Mouse (Mus musculus) heart, embryonic 11.5 days (tissue): ENCODE results near the gene Plekhg3. TPM values are rescaled to one million over a fixed set of nuclear protein-coding genes. Genes with fewer than 3 reads are reported as not detected.

ENCODE experiments used
- ATAC-seq: fragments of 200-750 bp; cut with Nextera tagmentation; replicated peaks from 2 replicates; pipeline ENCODE4 v1.8.0; 2017; ENCODE audit warnings: moderate library complexity; ENCODE audit not compliant: insufficient number of reproducible peaks, low FRiP score, low TSS enrichment
- H3K27ac ChIP-seq: fragments of 300-500 bp; sonication (generic); 2 replicates; pipeline ENCODE4 v1.5.1; 2014; ENCODE audit warnings: mild to moderate bottlenecking, low read depth, low read length
- H3K27me3 ChIP-seq: fragments of 300-500 bp; sonication (generic); 2 replicates; pipeline ENCODE4 v1.6.1; 2014; ENCODE audit warnings: mild to moderate bottlenecking, low read length, mixed read lengths; ENCODE audit not compliant: control insufficient read depth, insufficient read depth
- H3K36me3 ChIP-seq: fragments of 300-500 bp; sonication (generic); 2 replicates; pipeline ENCODE4 v1.6.1; 2014; ENCODE audit warnings: mild to moderate bottlenecking, low read length, moderate library complexity, mixed read lengths; ENCODE audit not compliant: control insufficient read depth, insufficient read depth
- H3K4me1 ChIP-seq: fragments of 300-500 bp; sonication (generic); 2 replicates; pipeline ENCODE4 v1.6.1; 2014; ENCODE audit warnings: low read length; ENCODE audit not compliant: control insufficient read depth, insufficient read depth
- H3K4me2 ChIP-seq: fragments of 300-500 bp; sonication (generic); 2 replicates; pipeline ENCODE4 v1.6.1; 2014; ENCODE audit warnings: mild to moderate bottlenecking, moderate library complexity
- H3K4me3 ChIP-seq: fragments of 300-500 bp; sonication (generic); 2 replicates; pipeline ENCODE4 v1.5.1; 2014; ENCODE audit warnings: low read depth, low read length
- H3K9ac ChIP-seq: fragments of 300-500 bp; sonication (generic); 2 replicates; pipeline ENCODE4 v1.6.1; 2014; ENCODE audit warnings: mild to moderate bottlenecking, low read depth, low read length, moderate library complexity
- H3K9me3 ChIP-seq: fragments of 300-500 bp; sonication (generic); replicated peaks from 2 replicates; pipeline ENCODE4 v1.6.1; 2016; ENCODE audit warnings: low read length; ENCODE audit not compliant: control insufficient read depth
- WGBS: fragments of 180-500 bp; shearing (Covaris S2); extraction: QIAGEN DNeasy Blood & Tissue Kit; methylation state at CpG from one replicate; pipeline ENCODE4 v1.1.7; 2014; ENCODE audit not compliant: insufficient replicate concordance; 5-methylcytosine and 5-hydroxymethylcytosine counted together
- polyA plus RNA-seq: library from polyadenylated mRNA; unstranded; fragments of >200 nt; fragmentation: Nextera tagmentation; extraction: Ambion mirVana; gene quantifications from 2 replicates; pipeline ENCODE4 v1.2.1, GENCODE M21; 2014

The Plekhg3 gene
- polyA plus RNA-seq, 1 experiment from 2014 or later, result 4.4 TPM

- H3K9ac ChIP-seq, result no peak overlapping the region
- no peaks in the 10 kb centered on the region for H3K9me3 ChIP-seq
- H3K4me3 ChIP-seq, result no peak overlapping the region
- H3K36me3 ChIP-seq, result peaks cover 9% of the 10 kb centered on the region; the same call in 1 of the 2 replicates
- H3K27ac ChIP-seq, result no peak overlapping the region
- no peaks in the 10 kb centered on the region for H3K27me3 ChIP-seq
- no peak for ATAC-seq
- WGBS, result 86% methylated on average over 16 of the region's 16 CpGs
- H3K4me1 ChIP-seq, result peaks cover 5% of the 10 kb centered on the region
- no peak overlapping the region for H3K4me2 ChIP-seq
Measured at GRCm38 (mm10) chr12:76577858-76578257, 47.2 kb downstream of the Plekhg3 start.

GRCm38 (mm10) chr12:76578465-76578864, 47.8 kb downstream of the Plekhg3 start:
- H3K27ac ChIP-seq, result no peak overlapping the region
- H3K27me3 ChIP-seq, result no peaks in the 10 kb centered on the region
- H3K9me3 ChIP-seq, result no peaks in the 10 kb centered on the region
- peaks cover 11% of the 10 kb centered on the region for H3K4me1 ChIP-seq
- ATAC-seq, result no peak
- no peak overlapping the region for H3K4me2 ChIP-seq
- H3K9ac ChIP-seq, result no peak overlapping the region
- peaks cover 9% of the 10 kb centered on the region; the same call in 1 of the 2 replicates for H3K36me3 ChIP-seq
- WGBS, result 62% methylated on average over 2 of the region's 2 CpGs
- no peak overlapping the region for H3K4me3 ChIP-seq

GRCm38 (mm10) chr12:76579806-76580205, 49.1 kb downstream of the Plekhg3 start:
- 74% methylated on average over 1 of the region's 1 CpGs for WGBS
- H3K9me3 ChIP-seq, result no peaks in the 10 kb centered on the region
- peaks cover 9% of the 10 kb centered on the region for H3K36me3 ChIP-seq
- peaks cover 11% of the 10 kb centered on the region for H3K4me1 ChIP-seq
- H3K4me2 ChIP-seq, result no peak overlapping the region
- no peak overlapping the region for H3K9ac ChIP-seq
- no peak overlapping the region for H3K27ac ChIP-seq
- no peak for ATAC-seq
- H3K27me3 ChIP-seq, result no peaks in the 10 kb centered on the region
- no peak overlapping the region for H3K4me3 ChIP-seq

- Histone ChIP-seq H3K36me3 (peaks cover 4% of the 10 kb centered on the region; the same call in 1 of the 2 replicates), H3K4me2 (no peak overlapping the region), H3K9me3 (no peaks in the 10 kb centered on the region), H3K9ac (no peak overlapping the region), H3K4me3 (no peak overlapping the region), H3K27me3 (no peaks in the 10 kb centered on the region), H3K4me1 (peaks cover 11% of the 10 kb centered on the region), H3K27ac (no peak overlapping the region)
- no peak for ATAC-seq
- 91% methylated on average over 3 of the region's 3 CpGs for WGBS
Measured at GRCm38 (mm10) chr12:76582139-76582538, 51.4 kb downstream of the Plekhg3 start.

- no peak overlapping the region for H3K4me3 ChIP-seq
- ATAC-seq, result 0 out of 2 replicates have a peak, but pooled peaks have one; percentile 47
- H3K27me3 ChIP-seq, result no peaks in the 10 kb centered on the region
- 0 out of 2 replicates have a peak overlapping the region, but pooled peaks have one; percentile 29 for H3K27ac ChIP-seq
- H3K9me3 ChIP-seq, result no peaks in the 10 kb centered on the region
- 27% methylated on average over 6 of the region's 6 CpGs for WGBS
- peaks cover 11% of the 10 kb centered on the region for H3K4me1 ChIP-seq
- H3K36me3 ChIP-seq, result peaks cover under 1% of the 10 kb centered on the region; the same call in 1 of the 2 replicates
- no peak overlapping the region for H3K4me2 ChIP-seq
- H3K9ac ChIP-seq, result 0 out of 2 replicates have a peak overlapping the region, but pooled peaks have one; percentile 39
Measured at GRCm38 (mm10) chr12:76582841-76583240, 52.1 kb downstream of the Plekhg3 start.

GRCm38 (mm10) chr12:76583454-76583853, 52.8 kb downstream of the Plekhg3 start:
- H3K27ac ChIP-seq, result no peak overlapping the region
- no peak overlapping the region for H3K4me2 ChIP-seq
- WGBS, result 84% methylated on average over 7 of the region's 7 CpGs
- H3K36me3 ChIP-seq, result no peaks in the 10 kb centered on the region; the same call in 1 of the 2 replicates
- H3K4me3 ChIP-seq, result no peak overlapping the region
- no peak for ATAC-seq
- H3K27me3 ChIP-seq, result no peaks in the 10 kb centered on the region
- H3K9ac ChIP-seq, result no peak overlapping the region
- H3K9me3 ChIP-seq, result no peaks in the 10 kb centered on the region
- H3K4me1 ChIP-seq, result peaks cover 11% of the 10 kb centered on the region

GRCm38 (mm10) chr12:76585028-76585427, 54.3 kb downstream of the Plekhg3 start:
- Histone ChIP-seq H3K9ac (no peak overlapping the region), H3K27me3 (no peaks in the 10 kb centered on the region), H3K4me1 (peaks cover 11% of the 10 kb centered on the region), H3K9me3 (no peaks in the 10 kb centered on the region), H3K4me3 (no peak overlapping the region), H3K4me2 (no peak overlapping the region), H3K36me3 (no peaks in the 10 kb centered on the region; the same call in 1 of the 2 replicates), H3K27ac (no peak overlapping the region)
- ATAC-seq, result no peak

- Histone ChIP-seq H3K4me1 (peaks cover 11% of the 10 kb centered on the region), H3K27me3 (no peaks in the 10 kb centered on the region), H3K36me3 (no peaks in the 10 kb centered on the region; the same call in 1 of the 2 replicates), H3K9me3 (no peaks in the 10 kb centered on the region), H3K4me3 (no peak overlapping the region), H3K4me2 (no peak overlapping the region), H3K9ac (no peak overlapping the region), H3K27ac (no peak overlapping the region)
- WGBS, result 78% methylated on average over 11 of the region's 11 CpGs
- ATAC-seq, result no peak
Measured at GRCm38 (mm10) chr12:76587357-76587756, 56.7 kb downstream of the Plekhg3 start.

- Histone ChIP-seq H3K4me2 (no peak overlapping the region), H3K9me3 (no peaks in the 10 kb centered on the region), H3K4me1 (peaks cover 5% of the 10 kb centered on the region; the same call in 1 of the 2 replicates), H3K9ac (no peak overlapping the region), H3K4me3 (no peak overlapping the region), H3K27me3 (no peaks in the 10 kb centered on the region), H3K27ac (no peak overlapping the region), H3K36me3 (no peaks in the 10 kb centered on the region; the same call in 1 of the 2 replicates)
- 54% methylated on average over 6 of the region's 6 CpGs for WGBS
- ATAC-seq, result no peak
Measured at GRCm38 (mm10) chr12:76589531-76589930, 58.8 kb downstream of the Plekhg3 start.
